Mouse (Mus musculus): Measurements from ENCODE around the gene Hbq1a. TPM values are rescaled to one million over a fixed set of nuclear protein-coding genes. Genes with fewer than 3 reads are reported as not detected.
"Not testable (repeated sequence)": the region's sequence is repeated elsewhere in the genome, so short reads cannot be mapped to it uniquely, and the experiment has no call there.

Gene Hbq1a
- polyA plus RNA-seq (2015; fragmentation: Nextera tagmentation; extraction: Ambion mirVana) = not detected in 2 replicates

GRCm38 (mm10) chr11:32299865-32300264 lies at the start of gene Hbq1a:
TSS of gene Hbq1a (plus strand) at chr11:32300069.
- peak; percentile 49 for DNase-seq (ENCODE audit: low spot score)

DNA sequence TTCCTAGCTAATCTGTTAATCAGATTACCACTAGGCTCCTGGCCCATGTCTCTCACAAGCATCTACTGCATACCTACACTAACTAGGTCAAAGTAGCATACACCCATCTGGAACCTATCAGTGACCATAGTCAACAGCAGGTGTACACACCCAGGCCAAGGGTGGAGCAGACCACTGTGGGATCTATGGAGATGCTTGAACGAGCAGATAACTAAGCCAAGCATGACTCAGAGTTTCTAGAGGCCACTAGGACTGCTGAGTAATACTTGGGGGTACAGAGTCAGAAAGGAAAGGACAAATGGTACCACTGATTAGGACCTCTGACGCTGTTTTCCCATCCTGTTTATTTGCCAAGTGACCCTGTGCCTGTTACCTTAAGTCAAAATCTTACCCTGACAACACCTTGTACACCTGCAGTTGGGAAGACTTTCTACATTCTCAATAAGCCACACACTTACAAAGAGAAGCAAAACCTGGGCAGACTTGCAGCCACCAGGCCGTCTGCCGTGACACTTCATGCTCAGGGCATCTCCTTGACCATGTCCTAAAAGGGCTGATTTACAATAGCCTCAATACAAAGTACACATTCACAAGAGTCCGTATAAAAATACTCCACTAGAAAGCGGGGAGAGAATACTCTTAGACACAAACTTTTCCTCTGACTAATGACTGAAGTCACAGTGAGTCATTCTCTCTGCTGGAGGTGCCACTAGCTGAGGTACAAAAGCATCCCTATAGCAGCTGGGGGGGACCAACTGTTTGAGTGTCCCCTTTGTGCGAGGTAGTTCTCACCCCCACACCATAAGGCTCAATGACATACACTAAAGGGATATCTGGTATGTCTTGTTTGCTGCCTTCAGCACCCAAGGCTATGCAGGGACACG lies 48.7 kb upstream of the Hbq1a start:
- DNase-seq (ENCODE audit: low spot score) = no peak

- DNase-seq (ENCODE audit: low spot score) = no peak
These were observed 46.7 kb upstream of the Hbq1a start for GRCm38 (mm10) chr11:32253121-32253520.

DNA sequence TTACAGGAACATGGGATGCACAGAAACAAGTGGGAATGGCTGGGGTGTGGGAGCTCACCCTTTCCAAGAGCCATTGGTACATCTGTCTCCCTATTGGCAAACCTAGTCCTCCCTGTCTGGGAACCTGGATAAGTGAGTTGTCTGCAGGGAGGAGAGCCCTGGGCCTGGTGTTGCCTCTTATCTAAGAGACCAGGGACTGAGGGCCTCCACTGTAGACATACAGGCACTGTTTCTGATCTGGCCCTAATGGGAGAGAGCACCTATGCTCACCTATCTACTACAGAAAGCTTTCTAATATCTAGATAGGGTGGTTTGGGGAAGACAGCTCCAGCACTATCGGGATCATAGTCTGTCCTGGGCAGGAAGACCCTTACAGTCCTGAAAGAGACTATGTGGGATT lies 43.7 kb upstream of the Hbq1a start:
- DNase-seq (ENCODE audit: low spot score) = no peak

DNA sequence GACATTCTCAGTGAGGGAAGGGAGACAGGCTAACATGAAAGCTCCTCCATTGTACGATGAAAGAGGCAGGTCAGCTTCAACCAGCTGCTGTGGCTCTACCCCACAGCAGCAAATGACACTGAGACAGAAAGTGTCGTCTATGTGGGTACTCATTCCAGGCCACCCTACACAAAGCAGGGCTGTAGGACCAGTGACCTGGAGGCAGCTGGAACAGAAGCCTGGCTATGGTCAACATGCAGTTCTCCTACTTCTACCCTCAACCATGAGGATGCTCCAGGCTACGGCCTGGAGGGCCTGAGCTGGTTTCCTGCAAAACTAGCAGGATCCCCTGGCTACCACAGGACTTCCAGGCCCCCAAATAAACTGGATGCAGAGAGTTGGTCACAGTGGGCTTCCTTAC lies 43.3 kb upstream of the Hbq1a start:
- no peak for DNase-seq (ENCODE audit: low spot score)

- DNase-seq (ENCODE audit: low spot score) = no peak
These were observed 37.0 kb upstream of the Hbq1a start for GRCm38 (mm10) chr11:32262674-32263415.

- DNase-seq (ENCODE audit: low spot score) = no peak
These were observed 34.6 kb upstream of the Hbq1a start for GRCm38 (mm10) chr11:32265117-32265738.

GRCm38 (mm10) chr11:32266194-32266593 lies 33.7 kb upstream of the Hbq1a start:
- DNase-seq (ENCODE audit: low spot score) = no peak

DNA sequence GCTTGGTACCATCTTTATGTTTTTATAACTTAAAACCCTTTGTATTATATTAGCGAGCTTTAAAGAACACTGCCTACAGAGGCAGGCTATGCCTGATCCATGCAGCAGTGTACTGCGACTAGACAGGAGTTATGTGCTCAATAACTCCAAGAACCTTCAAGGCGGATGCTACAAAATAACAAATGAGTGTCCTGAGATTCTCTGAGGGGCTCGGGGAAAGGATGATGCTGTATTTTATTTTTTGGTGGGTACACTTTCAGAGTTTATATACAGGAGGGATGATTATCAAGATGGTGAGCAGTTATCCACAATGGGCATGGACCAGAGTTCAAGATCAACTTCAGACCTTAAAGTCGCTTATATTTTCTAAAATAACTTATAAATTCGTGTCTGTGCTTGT lies 33.1 kb upstream of the Hbq1a start:
- DNase-seq (ENCODE audit: low spot score) = no peak

DNA sequence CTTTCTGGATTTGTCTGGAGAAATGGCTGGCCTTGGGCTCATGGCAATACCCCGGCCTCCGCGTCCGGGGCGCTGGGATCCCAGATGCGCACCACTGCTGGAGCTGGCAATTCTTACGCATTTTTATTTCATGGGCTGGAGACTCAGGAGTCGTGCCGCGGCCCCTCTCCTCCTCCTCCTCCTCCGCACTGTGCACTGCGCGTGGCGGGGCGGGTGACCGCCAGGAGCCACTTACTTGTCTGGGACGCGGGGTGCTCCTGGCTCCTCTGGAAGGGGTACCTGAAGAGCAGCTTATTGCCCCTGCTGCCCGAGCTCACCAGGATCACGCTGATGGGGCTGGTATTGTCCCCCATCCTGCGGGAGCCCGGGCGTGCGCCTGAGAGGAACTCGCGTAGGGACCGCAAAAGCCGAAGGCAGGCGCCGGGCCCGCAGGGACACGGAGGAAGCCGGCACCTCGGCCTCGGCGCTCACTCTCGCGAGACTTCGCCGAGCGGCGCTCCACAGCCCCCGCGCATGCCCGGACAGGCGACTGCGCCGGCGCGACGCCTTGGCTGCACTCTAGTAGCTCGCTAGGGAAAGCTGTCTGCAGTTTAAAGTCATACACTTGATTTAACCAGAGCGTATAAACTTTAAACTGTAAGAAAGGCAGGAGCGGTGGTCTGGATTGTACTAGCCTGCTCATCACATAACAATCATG lies 32.5 kb upstream of the Hbq1a start, which contains the start of gene Nprl3:
TSS of gene Nprl3 (minus strand) at position 520 of the 697 bp plus-strand sequence.
- DNase-seq (ENCODE audit: low spot score) = peak; percentile 96

GRCm38 (mm10) chr11:32267964-32268363 lies 31.9 kb upstream of the Hbq1a start:
- DNase-seq (ENCODE audit: low spot score) = no peak

GRCm38 (mm10) chr11:32268952-32269351 lies 30.9 kb upstream of the Hbq1a start:
- DNase-seq (ENCODE audit: low spot score) = no peak

- no peak for DNase-seq (ENCODE audit: low spot score)
These were observed 28.7 kb upstream of the Hbq1a start for GRCm38 (mm10) chr11:32271178-32271577.

- DNase-seq (ENCODE audit: low spot score) = no peak
These were observed 23.5 kb upstream of the Hbq1a start, which contains the start of gene Hba-x for GRCm38 (mm10) chr11:32276347-32276746. TSS of gene Hba-x (plus strand) at chr11:32276400.

- no peak for DNase-seq (ENCODE audit: low spot score)
These were observed 22.0 kb upstream of the Hbq1a start for GRCm38 (mm10) chr11:32277736-32278457.

- DNase-seq (ENCODE audit: low spot score) = no peak
These were observed 21.4 kb upstream of the Hbq1a start for GRCm38 (mm10) chr11:32278458-32278957.

DNA sequence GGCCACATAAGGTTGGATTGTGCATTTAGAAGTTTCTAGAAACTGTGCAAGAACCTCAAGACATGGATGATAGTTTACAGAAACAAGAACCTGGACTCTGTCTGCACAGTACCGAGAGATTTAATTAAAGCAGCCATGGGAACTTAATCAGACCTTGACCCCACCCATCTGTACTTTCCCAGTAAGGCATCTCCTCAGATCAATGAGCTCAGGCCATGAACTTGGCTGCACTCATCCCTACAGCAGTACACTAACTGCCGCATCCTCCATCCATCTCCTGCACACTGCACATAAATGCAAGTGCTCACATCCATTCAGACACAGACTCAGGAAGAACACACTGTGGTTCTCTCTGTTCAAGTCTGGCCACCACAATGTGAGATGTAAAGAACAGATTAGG lies 19.2 kb upstream of the Hbq1a start:
- no peak for DNase-seq (ENCODE audit: low spot score)

GRCm38 (mm10) chr11:32281416-32282144 lies 18.3 kb upstream of the Hbq1a start:
- no peak for DNase-seq (ENCODE audit: low spot score)

- DNase-seq (ENCODE audit: low spot score) = not testable (repeated sequence)
These were observed 16.6 kb upstream of the Hbq1a start, which contains the start of gene Hba-a1 for GRCm38 (mm10) chr11:32283091-32283777. TSS of gene Hba-a1 (plus strand) at chr11:32283511.

Data from thymus, postnatal 0 days (tissue).